Mouse (Mus musculus): ENCODE results near the gene Lclat1.
"Not testable (repeated sequence)": the region's sequence is repeated elsewhere in the genome, so short reads cannot be mapped to it uniquely, and the experiment has no call there.

Gene Lclat1

DNA sequence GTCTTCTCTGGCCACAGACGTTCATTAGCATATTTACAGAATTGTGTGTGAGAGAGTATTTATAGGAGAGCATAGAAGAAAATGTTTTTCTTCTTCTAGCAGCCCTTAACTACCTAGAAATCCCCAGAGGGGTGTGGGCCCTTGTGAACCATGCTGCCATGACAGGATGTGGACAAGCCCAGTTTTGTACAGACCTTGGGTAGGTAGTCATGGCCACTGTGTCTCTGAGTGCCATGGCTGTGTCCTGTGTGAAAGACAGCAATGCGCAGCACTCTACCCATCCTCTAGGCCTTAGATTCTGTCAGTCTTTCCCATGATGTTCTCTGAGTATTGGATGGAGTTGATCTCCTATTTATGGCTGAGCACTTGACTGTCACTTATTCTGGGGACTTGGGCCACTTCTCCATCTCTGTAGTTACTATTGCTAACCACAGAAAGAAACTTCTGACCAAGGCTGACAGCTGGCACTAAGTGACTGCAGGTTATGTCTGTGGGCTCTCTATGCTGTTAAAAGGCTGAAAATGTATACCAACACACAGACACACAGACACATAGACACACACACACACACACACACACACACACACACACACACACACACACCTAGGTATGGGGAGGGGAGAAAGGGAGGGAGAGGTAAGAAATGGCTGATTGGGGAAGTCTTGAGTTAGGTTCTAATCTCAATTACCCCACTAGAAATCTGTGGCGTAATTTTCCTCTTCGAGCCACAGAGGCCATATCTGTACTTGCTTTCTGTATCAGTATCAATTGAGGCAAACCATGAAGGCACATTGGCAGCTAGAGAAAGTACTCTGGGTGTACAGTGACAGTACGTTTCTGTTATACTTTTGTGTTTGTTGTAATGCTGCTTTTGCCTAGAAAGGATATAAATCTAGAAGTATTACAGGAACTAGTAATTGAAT, 29.0 kb downstream of the Lclat1 start:
- no peak for DNase-seq (ENCODE audit: extremely low read depth, low read depth, low spot score)

DNA sequence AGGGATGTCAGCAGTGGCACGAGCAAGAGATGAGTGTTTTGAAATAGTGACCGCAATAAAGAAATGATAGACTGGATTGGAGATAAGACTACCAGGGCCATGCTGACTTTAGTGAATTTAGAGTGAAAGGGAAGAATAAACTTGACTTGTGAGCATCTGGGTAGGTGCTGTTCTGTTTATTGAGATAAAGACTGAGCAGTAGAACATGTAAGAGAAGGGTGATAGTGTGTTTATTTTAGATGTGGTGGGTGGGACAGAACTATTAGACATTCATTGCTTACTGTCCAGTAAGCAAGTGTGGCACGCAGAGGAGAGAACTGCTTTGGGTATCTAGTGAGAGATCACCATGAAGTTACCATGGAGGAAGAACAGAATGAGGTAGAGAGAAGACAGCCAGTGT, 30.4 kb downstream of the Lclat1 start:
- DNase-seq (ENCODE audit: extremely low read depth, low read depth, low spot score): no peak

DNA sequence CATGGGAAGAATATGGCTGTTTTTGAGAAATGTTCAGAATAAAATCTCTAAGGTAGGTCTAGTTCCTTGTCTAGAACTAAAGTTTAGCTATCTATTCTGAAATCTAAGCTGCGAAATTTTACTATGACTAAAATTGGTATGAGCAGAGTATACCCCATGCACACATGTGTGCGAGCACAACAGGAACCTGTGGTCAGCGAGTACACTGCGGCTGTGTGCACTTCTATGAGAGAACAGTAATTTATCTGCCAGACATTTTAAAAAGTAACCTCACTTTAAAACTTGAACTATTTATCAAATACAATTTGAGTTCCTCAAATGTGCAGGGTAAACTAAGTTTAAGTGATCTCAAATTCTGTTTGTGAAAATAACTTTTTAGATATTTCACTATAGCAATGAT, 34.2 kb downstream of the Lclat1 start:
- no peak for DNase-seq (ENCODE audit: extremely low read depth, low read depth, low spot score)

DNA sequence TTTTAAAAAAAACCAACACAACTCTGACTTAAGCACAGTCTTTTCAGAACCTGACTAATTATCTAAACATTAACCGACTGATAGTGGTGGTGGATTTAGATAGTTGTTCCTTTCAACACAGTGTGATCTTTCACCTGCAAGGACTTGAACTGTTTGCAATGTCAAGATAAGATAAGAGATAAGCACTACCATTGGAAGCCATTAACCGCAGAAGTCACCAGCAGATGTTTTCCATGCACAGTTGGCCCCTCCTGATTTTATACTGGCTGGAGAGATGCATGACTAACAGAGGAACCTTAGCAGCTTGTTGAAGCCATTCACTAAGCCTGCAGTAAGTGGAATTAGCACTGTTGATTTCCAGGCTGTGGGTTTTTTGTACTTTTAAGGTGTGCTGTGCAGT, 34.7 kb downstream of the Lclat1 start:
- no peak for DNase-seq (ENCODE audit: extremely low read depth, low read depth, low spot score)

DNA sequence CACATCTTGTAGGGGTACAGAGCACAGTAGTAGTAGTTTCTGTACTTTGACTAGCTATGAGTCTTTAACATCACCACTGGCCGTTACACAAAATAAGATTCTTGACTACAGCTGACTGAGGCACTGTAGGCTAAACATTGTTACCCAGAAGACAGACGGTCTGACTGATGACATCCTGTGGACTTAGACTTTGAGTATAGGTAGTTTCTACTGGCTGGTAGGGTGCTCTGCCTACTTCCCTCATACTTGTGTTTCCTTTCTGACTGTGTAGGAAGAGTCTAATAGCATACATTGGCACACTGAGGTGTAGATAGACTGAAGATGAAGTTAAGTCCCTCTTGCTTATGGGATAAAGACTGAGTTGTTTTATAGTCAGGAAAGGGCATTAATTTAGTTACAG, 37.6 kb downstream of the Lclat1 start:
- DNase-seq (ENCODE audit: extremely low read depth, low read depth, low spot score): no peak

DNA sequence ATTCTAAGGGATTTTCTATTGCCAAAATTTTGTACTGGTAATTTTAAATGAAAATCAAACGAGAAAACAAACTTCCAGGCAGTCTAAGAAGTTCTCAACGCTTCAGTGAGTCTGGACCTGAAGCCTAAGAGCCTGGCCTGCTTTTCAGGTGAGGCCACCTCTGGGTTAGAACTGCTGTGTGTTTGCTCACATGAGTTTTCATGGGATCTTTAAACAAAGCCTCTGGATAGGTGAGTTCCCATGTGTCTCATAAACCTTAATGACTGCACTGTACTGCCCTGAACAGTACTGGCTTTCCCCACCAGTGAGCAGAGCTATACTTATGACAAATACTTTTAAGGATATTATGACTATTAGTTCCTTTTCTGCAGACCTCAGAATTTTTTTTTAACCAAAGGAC, 40.8 kb downstream of the Lclat1 start:
- DNase-seq (ENCODE audit: extremely low read depth, low read depth, low spot score): no peak

DNA sequence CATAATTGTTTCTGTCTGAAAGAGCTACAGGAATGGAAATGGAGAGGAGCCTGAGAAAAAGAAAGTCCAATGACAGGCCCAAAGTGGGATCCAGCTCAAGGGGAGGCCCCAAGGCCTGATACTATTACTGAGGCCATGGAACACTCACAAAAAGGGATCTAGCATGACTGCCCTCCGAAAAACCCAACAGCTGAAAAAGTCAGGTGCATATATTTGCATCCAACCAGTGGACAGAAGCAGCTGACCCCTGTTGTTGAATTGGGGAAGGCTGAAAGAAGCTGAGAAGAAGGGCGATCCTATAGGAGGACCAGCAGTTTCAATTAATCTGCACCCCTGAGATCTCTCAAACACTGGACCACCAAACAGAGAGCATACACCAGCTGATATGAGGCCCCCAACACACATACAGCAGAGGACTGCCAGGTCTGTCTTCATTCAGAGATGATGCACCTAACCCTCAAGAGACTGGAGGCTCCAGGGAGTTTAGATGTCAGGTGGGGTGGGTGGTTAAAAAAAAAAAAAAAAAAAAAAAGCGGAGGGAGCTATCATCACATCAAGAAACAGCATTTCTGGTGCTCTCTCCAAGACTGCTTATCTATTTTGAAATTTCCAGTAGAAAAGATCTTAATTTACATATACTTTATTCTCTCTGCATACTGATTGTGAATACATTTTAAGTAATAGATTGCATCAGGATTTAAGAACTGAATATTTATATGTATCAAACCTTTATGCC, 45.2 kb downstream of the Lclat1 start:
- DNase-seq (ENCODE audit: extremely low read depth, low read depth, low spot score): not testable (repeated sequence)

DNA sequence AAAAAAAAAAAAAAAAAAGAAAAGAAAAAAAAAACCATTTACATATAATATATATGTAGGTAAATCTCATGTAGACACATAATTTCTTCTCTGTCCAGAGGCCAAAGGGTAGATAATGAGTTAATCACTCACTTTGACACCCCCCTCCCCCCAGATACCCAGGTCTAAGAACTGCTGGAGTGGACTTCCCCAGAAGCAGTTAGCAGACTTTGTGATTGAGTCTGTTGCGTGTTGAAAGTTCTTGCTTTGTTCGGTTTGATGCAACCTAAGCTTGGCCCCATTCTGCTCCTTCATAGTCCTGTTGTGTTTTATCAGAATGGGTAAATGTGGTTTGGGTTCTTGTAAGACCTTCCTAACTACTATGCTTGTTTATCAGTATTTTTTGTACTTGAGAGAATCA, 45.9 kb downstream of the Lclat1 start:
- no peak for DNase-seq (ENCODE audit: extremely low read depth, low read depth, low spot score)

DNA sequence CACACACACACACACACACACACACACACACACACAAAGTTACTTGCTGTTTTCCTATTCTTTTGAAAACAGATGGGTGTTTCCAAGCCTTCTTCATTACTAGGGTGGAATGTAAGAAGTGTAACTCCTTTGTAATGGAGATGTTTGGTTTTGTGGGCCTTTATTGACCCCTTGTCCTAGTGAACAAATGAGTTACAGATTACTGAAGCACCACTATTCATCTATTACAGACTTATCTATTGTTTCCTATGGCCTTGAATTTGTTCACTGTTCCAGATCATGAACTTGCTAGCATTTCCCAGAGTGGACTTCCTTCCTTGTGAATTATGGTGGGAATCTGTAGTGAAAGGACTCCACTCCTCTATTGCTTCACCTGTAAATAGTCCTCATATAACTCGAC, 48.8 kb downstream of the Lclat1 start:
- no peak for DNase-seq (ENCODE audit: extremely low read depth, low read depth, low spot score)

DNA sequence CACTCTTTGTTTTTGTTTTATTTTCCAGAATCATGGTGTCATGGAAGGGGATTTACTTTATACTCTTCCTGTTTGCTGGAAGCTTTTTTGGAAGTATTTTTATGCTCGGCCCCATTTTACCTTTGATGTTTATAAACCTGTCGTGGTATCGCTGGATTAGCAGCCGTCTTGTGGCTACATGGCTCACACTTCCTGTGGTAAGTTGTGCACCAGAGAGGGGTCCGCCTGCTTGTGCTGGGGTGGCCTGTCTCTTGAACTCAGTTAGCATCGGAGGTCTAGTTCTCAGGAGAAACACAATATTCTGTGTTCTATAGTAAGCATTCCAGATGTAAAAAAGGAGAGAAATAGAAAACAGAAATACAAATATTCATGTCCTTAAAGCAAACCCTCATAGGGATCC, 54.0 kb downstream of the Lclat1 start:
- no peak for DNase-seq (ENCODE audit: extremely low read depth, low read depth, low spot score)

DNA sequence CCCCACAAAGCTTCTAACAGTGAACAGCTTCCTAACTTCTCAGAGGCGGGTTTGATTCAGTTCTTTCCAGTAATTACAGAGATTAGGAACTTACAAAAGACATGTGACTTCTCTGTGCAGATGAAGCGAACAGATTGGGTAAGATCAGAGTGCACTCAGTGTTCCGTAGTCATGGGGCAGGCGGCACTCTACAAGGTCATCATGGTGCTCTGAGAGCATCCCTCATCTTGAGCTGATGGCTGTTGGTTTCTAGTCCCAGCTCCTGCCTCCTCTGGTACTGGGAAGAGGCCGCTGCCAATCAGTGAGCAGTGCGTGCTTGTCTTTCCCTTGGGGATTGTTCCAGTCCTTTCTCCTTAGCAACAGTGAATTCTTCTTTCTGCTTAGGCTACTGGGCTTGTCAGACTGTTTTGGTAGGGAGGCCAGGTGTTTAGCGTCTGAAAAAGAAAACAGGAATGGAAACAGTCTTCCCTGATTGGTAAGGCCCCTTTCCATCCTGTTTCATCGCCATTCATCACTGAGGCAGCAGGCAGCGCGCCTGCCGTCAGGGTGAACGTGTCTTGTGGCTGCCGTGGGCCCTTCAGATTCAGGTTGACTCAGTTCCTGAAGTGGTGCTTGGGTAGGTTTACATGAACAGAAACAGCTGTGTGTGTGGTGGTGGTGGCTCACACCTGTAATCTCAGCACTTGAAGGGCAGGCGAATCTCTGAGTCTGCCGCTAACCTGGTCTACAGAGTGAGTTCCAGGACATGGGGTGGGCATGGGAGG, 54.8 kb downstream of the Lclat1 start:
- no peak for DNase-seq (ENCODE audit: extremely low read depth, low read depth, low spot score)

DNA sequence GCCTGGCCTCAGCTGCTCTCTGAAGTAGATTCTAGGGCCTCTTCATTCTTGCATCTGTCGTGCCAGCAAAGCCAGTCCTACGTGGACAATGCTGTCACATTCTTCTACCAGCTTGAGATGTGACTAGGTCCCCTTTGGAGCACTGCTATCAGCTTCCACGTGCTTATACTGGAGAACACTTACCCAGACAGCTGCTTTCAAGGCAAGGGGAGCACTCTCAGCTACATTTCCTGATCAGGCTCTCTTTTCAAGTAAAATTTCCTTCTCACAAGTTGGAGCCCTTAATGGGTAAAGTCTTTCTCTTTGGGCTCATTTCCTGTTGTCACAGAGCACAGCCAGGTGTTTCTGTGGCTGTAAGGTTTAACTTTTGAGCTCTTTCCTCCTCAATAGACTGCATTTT, 55.8 kb downstream of the Lclat1 start:
- no peak for DNase-seq (ENCODE audit: extremely low read depth, low read depth, low spot score)

DNA sequence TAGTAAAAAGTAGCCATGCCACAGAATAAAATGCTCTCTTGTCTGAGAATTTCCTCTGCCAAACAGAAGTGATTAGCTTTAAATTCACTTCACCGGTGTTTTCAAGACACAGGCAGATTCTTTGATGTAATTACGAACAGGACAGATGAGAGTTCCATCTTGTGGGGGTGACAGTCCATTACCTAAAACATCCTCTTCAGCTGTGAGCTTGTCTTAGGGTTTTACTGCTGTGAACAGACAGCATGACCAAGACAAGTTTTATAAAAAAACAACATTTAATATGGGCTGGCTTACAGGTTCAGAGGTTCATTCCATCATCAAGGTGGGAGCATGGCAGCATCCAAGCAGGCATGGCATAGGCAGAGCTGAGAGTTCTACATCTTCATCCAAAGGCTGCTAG, 56.3 kb downstream of the Lclat1 start:
- DNase-seq (ENCODE audit: extremely low read depth, low read depth, low spot score): no peak

DNA sequence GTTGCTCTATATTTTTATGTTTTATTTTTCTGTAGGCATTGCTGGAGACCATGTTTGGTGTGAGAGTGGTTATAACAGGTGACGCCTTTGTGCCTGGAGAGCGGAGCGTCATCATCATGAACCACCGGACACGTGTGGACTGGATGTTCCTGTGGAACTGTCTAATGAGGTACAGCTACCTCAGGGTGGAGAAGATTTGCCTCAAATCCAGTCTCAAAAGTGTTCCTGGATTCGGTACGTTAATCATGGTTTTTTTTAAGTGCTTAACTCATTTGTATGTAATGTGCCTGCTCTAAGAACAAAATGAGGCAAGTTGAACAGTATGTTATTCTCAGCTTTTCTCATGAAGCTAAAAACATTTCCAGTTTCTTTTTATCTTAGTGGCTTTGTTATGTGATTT, 61.7 kb downstream of the Lclat1 start:
- no peak for DNase-seq (ENCODE audit: extremely low read depth, low read depth, low spot score)

DNA sequence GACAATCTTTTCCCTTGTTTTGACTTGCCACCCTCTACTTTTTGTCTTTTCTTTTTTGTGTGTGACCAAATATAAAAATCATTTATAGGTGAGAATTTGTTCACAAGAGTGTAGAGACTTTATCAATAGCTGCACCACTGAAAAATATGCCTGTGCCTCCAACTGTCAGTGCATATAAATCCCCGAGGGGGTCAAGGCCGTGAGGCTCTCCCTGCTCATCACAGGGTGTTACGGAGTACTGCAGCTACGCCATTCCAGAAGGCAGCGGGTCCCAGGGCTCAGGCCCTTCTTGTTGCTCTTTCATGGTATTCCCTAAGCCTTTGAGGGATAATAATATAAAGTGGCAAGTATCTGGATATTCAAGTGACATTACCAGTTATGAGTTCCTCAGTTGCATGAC, 62.4 kb downstream of the Lclat1 start:
- DNase-seq (ENCODE audit: extremely low read depth, low read depth, low spot score): no peak

DNA sequence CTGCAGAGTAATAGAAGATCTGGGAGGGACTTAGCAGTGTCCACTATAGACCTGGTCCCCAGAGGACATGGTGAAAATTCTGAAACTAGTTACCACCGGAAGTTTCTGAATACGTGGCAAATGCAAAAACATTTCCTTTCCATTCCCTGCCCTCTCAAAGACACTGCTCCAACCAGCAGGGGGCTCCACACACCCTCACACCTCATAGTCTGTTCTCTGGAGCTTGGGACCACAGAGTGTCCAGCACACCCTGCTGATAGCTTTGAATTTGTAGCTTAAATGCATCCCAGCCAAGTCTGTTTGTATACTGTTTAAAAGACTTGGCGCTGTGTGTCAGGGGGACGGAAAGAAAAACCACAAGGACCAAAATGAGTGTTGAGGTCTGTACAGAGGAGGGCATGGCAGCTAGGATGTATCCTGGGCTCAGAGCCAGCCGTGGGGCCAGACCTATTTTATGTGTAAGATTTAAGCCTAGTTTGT, 66.3 kb downstream of the Lclat1 start:
- DNase-seq (ENCODE audit: extremely low read depth, low read depth, low spot score): no peak

DNA sequence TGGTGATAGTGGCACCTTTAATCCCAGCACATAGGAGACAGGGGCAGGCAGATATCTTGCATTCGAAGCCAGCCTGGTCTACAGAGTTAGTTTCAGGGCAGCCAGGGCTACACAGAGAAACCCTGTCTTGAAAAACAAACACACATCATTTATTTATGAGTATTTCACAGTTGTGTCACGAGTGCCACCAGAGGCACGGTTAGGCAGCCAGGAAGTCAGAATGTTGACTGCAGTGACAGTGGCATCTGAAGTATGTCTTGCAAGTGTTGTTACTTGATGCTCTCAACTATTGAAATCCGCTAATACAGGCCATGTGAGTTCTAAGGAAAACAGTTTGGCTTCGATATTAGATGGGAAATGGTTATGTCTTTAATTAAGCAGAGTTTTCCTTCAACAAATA, 67.9 kb downstream of the Lclat1 start:
- DNase-seq (ENCODE audit: extremely low read depth, low read depth, low spot score): no peak

DNA sequence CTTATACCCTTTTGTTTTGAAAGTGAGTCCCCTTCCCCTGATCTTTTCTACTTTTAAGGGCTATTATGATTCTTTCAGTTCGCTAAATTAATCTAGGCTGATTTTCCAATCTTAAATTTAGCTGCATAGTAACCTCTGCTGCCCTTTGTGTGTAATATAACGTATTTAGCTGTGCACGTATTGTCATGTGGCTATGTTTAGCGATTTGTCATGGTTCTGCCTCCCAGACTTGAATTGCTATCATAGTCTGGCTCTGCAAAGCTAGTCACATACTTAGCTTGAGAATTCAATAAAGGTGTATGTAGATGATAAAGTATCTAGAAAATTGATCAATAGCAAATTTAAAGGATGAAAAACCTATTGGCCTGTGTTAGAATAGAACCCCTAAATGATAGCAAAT, 69.3 kb downstream of the Lclat1 start:
- no peak for DNase-seq (ENCODE audit: extremely low read depth, low read depth, low spot score)

DNA sequence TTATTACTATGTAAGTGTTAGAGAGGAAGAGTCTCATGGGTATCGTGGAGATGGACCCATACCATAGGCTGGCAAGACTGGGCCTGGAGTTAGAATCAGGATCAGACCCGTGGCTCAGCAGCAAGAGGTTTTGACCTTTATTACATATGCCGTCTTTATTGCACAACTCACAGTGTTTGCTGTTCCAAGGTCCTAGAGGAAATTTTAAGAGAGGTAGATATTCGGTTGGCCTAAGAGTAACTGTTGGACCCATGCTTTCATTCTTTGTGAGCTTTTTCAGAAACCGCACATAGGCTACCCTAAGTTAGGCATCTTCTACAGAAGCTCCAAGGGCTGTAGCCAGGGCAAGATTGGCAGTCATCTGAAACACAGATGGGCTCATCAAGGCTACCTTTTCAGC, 79.1 kb downstream of the Lclat1 start:
- no peak for DNase-seq (ENCODE audit: extremely low read depth, low read depth, low spot score)

DNA sequence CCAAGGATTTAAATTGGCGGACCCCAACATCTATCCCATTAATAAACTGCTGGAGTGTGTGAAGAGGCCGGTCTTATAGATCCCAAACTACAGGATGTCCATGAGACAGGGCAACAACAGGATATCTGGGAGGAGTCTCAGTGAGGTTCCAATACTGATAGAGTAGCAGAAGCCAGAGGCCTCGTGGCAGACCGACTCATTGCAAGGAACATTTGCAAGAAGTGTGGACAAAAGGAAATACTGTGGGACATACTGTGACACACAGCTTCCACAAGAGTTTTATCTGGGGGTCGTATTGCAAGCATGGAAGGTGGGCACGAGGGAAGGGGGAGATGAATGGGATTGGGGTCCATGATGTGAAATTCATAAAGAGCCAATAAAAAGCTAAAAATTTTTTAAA, 86.4 kb downstream of the Lclat1 start:
- no peak for DNase-seq (ENCODE audit: extremely low read depth, low read depth, low spot score)

DNA sequence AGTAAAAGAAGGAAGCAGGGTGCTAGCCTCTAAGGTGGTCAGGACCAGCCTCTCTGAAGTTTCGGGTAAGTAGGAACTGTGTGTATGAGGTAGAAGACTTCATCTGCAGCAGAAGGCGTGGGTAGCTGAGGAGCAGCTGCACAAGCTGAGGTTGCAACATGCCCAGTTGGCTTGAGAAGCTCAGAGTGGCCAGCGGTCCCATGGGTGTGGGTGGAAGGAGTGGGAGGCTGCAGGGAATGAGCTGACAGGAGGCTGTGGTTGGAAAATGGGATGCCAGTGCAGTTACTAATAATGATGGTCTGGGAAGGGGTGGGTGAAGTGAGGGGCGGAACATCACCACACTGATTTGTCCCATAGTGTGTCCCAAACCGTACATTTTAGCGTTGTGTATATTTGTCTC, 86.8 kb downstream of the Lclat1 start:
- peak; percentile 28 for DNase-seq (ENCODE audit: extremely low read depth, low read depth, low spot score)
